Mouse (Mus musculus) megakaryocyte, adult 5-6 weeks (primary cell): ENCODE data around the gene Arhgef3. TPM values are rescaled to one million over a fixed set of nuclear protein-coding genes. Genes with fewer than 3 reads are reported as not detected.
"Not testable (repeated sequence)": the region's sequence is repeated elsewhere in the genome, so short reads cannot be mapped to it uniquely, and the experiment has no call there.

Experiments used
- ATAC-seq: 2 replicates; pipeline ENCODE4 v1.8.0; 2016; ENCODE audit warnings: mild to moderate bottlenecking, inconsistent platforms; ENCODE audit not compliant: poor library complexity, severe bottlenecking
- total RNA-seq, 2 experiments: library from RNA; stranded (forward) in 1 of 2; stranded (reverse) in 1 of 2; fragments of 153-499, 151-499 nt in 1 of 2; fragments of 221-1000, 200-1000 nt in 1 of 2; gene quantifications; 2 replicates each; pipeline versions ENCODE4 v1.2.3 to v1.2.4; 2015 to 2017

The Arhgef3 gene
- total RNA-seq, 2 experiments from 2014 or later: 40.5 to 58.8 TPM

DNA sequence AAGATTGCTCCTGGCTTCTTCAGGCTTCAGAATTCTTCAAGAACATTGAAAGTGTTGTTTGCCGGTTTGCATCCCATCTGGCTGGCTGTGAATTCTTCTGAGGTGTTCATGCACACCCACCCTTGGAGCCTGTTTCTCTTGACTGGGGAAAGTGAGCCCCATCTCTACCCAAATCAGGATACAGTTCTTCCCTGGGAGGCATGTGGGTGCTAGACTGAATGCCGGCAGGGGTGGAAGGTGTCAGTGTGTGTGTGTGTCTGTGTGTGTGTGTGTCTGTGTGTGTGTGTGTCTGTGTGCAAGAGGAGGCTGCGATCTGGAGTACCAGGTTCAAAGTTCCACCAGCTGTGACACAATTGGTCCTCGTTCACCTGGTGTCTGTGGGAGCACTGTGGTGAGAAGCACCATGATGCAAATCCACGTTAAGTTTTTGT is 114.3 kb downstream of the Arhgef3 start:
- ATAC-seq: 0 out of 2 replicates have a peak, but pooled peaks have one; percentile 9

DNA sequence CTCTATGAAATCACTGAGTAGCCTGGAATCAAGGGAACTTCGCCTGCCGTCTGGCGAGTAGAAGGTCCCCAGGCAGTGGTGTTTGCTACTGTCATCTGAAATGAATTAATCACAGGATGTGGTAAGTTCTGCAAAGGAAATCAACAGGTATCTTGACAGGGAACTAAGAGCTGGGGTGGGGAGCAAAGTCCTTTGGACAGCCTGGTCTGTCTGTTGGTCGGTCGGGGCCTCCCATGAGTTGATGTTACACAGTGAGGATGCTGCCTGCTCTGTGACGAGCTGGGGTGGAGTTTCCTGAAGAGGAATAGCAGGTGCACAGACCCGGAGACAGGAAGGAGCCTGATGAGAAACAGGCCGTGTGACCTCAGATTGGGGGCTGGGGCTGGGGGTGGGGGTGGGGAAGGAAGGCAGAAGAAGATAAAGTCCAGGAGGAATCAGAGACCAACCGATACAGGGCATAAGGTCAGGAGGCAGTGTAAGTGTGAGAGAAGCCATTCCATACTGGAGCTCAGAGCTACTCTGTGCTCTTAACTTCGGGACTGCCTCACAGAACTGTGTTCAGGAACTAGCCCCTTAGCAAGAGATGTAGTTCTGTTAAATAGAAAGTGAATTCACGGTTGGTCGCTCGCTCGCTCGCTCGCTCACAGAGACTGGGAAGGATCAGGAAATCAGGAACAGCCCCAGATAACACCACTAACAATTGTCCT is 114.9 kb downstream of the Arhgef3 start:
- ATAC-seq: peak; percentile 58

DNA sequence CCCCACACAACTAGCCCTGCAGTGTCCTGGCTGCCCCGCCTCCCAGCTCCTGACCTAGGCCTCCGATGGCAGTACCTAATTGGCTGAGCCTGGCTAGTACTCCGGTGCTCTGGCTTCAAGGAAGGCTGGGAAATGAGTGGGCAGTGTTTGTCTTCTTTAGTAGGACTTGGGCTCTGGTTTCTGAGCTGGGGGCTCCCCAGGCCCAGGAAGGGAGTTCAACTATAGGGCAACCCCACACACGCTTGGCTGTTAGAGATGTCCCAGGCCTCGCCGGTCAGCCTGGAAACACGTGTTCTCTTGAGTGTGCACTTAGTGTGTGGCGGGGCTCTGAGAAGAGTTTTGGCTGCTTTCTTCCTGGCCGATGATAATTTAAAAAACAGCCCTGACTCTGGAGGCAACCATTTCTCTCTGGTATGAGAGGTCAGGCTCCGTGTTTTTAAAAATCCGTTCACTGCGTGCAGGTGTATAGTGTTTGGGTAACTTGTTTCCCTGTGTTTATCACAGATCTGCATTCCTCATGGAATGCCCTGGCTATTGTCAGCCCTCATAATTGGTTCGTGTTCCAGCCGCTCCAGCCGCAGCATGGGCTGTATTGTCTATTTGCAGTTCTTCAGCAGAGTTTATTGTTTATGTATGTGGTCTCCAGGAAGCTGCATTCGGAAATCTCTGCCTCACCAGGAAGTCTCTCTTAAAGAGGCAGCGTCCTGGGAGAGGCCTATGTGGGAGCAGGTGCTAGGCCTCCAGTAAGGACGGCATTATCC is 115.7 kb downstream of the Arhgef3 start:
- no peak for ATAC-seq

DNA sequence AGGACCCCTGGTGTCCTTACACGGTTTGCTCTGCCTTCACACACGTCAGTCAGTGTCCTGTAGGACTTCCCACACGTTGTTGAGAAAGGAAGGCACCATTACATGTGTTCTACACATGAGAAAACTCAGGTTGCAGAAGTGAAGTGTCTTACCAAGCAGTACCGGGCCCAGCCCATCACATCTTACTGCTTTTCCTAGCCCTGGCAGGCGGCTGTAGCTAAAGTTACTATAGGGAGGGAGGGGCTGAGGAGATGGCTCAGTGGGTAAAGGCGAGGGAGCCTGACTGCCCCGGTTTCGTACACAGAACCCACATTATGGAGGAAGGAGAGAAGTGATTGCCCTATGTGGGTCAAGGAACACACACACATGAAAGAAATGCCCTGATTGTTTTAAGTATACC is 116.8 kb downstream of the Arhgef3 start:
- no peak for ATAC-seq

DNA sequence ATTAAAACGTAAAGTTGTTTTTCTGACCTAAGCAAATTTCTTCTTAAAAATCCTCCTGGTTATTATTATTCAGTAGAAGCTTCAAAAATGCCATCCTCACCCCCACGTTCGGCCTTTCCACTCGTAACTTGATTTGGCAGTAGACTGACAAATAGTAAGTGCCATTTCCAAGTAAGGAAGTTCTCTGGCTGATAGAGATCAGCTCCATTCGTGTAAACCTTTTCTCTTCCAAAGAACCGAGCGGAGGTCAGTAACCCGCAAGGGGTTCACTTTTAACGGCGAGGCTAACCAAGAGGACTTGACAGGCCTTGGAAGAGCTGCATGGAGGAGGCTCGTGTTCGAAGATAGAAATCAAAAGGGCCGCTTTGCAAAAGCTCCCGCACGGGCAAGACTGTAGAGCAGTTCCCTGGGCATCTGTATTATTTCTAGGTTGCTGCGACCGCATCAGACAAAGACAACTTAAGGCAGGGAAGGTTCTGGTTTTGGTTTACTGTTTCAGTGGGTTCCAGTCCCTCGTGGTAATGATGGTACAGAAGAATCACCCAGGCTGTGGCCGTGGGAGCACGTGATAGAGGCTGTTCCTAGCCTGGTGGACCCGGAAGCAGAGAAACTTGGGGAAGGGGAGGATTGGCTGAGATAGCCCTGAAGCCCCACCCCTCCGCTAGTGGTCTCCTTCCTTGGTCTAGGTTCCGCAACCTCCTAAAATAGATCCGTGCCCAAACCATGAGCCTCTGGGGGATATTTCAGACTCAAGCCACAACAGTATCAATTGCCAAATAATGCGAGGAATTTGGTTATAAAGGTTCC is 117.5 kb downstream of the Arhgef3 start:
- ATAC-seq: no peak

DNA sequence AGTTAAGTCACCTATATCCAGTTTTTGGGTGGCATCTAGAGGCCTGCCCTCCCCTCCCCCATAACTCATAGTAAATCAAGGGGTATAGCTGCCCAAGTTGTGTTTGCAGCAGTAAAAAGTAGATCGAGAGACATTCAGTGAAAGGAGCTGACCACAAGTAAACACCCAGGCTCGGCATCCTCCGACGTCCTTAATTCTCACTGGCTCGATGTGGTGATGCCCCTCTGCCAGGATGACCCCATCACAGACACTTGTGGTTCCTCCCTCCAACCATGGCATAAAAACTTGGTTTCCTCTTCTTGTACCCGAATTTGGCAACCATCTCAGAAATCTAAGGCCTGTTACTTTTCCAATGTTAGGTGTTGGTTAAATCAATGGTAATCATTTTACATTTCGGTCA is 118.4 kb downstream of the Arhgef3 start:
- no peak for ATAC-seq

DNA sequence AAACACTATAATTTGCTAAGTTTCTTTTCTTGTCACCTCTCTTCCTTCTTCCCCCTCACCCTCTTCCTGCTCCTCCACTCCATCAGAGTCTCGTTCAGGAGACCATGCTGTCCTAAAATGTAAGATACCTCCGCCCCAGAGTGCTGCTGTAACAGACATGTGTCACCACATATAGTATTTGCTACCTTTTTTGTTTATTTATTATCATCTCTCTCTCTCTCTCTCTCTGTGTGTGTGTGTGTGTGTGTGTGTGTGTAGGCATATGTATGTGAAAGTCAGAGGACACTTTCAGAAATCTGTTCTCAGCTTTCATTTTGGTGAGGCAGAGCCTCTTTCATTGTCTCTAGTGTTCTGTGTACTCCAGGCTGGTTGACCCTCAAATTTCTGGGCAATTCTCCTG is 119.0 kb downstream of the Arhgef3 start:
- ATAC-seq: no peak

DNA sequence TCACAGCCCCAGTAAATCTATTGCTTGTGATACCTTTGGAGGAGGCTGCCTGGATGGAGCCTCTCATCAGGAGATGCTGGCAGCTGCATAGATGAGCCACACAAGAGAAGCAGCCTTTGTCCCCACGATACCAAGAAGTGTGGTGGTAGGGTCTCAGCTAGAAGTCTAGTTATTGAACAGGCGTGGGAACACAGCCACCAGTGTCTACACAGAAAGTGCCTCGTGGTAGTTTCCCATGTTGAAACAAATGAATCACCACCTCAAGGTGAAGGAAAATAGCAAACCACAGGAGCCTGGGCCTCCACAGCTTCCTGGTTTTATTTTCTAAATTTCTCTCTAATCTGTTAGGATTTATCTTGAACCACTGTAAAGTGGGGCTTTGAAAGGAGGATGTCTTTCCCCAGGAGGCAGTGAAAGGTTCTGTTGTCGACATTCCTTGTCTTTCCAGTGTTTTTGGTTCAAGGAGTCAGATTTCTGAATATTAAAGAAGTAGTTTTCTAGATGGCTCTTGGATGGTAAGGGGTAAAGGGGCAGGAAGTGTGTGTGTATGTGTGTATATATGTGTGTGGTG is 119.7 kb downstream of the Arhgef3 start:
- no peak for ATAC-seq

DNA sequence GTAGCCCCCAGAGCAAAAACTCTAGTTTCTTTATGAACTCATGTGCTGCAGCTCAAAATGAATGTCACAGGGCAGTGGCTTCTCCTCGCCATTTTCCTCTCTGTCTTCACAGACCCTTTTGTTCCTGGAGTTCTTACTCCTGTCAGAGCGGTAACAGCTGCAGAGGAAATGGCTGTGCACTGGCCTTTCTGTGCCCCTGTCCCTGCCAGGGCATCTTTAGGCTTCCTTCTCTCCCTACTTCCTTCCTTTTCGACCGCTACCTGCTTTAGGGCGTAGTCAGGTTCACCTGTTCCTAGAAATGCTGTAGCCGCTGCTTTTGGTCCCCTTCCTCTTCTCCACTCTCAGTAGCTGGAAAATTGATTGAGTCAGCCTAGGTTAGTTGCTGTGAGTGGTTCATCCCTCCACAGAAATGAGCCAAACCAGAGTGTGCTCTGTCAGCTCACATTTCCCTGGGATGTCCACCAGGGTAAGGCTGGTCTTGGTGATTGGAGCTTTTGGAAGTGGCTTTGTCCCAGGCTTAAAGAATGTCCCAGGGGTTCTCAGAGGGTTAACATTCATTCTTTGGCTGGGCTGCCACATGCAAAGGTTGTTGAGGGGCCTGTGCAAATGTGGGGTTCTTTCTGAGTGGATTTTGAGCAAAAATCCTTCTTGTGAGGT is 121.3 kb downstream of the Arhgef3 start:
- no peak for ATAC-seq

DNA sequence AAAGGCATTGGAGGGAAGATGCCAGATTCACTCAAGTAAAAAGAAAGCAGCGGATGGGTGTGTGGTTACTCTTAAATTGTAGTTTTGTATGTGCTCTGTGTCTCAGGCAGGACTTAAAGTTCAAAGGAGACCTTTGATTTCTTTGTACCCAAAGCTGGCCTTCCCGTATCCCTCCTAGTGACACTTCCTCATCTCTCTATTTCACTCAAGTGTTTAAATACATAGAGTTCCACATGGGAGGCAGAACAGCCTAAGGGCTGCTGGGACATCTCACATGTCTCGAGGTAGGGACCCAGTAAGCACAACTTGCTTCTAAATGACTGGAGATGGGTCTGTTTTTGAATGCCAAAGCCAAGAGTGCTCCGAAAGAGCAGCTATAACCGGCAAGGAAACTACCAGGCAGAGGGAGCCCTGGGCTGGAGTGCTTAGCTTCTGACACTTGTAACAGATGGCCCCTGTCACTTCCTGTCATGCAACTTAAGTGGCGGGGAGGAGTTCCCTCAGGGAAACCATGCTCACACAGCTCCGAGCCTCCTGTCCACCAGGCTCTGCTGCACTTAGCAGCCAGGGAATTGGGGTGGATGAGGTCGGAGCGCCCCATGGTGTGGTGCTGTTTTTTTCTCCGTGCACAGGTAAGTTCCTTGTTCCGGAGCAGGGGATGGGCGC is 123.0 kb downstream of the Arhgef3 start:
- ATAC-seq: peak; percentile 92

DNA sequence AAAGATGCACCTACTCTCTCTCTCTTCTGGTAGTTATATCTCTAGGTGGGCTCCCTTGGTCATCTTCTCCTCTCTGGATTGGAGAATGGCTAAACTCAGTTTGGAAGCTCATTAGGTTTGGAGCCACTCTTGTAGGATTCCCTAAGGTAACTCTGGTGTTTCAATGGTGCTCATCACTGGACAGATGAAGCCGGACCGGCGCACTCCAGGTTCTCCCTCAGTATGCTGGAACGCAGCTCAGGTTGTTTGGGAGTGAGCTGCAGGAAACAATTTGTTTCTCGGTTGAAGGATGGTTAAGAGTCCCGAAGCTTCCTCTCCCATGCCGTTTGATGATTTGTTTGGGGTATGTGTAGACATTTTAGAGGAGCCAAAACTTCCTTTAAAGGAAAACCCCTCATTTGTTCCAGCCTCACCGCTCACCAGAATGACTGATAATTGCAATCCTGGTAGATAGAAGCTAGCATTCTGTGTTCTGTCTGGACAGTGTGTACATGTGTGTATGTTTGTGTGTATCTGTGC is 124.0 kb downstream of the Arhgef3 start:
- no peak for ATAC-seq

DNA sequence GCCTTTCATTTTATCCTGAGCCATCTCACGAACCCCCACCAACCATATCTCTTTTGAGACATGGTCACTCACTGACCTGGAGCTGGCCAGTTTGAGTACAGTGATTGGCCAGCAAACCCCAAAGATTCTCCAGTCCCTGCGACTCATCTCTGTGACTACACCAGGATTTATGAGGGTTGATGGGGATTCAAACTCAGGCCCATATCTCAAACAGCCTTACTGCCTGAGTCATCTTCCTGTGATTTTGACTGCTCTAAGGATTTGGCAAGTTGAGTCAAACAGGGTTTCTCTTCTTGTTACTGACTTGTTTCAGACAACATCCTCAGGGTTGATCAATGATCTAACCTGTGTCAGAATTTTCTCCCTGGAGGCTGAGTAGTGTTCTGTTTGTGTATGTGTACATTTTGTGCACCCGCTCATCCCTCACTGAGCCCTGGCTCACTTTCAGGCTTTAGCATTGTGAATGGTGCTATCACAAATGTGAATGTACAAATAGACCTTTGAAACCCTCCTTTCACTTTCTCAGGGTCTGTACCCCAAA is 124.9 kb downstream of the Arhgef3 start:
- ATAC-seq: no peak

DNA sequence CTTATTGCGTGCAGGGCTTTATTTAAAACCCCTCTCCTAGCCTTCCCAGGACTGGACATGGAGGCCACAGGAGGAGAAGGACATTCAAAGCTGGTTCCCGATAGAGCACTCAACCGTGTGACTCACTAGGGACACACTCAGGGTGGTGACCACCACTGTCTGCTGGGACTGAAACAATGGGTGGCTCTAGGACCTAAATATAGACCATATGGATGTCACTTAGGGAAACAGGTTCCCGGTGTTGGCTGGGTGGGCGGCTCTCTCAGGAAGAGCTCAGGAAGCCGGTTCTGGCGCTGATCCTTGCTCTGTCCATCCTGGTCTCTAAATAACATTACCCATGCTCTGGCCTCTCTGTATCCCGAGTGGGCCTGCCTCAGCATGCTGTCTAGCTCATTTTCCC is 127.6 kb downstream of the Arhgef3 start:
- ATAC-seq: no peak

DNA sequence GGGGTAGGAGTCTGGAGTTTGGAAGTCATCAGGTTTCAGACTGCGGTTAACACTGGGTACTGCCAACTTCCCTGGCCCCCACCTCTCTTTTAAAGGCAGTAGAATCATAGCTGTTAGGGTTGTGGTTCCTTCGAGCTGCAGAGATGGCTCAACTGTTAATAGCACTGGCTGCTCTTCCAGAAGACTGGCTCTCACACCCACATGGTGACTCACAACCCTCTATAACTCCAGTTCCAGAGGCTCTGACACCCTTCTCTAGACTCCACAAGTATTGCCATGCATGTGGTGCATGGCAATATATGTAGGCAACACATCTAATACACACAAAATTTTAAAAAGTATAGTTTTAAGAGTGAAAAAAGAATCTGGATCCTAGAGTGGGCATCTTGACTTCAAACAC is 128.1 kb downstream of the Arhgef3 start:
- no peak for ATAC-seq

DNA sequence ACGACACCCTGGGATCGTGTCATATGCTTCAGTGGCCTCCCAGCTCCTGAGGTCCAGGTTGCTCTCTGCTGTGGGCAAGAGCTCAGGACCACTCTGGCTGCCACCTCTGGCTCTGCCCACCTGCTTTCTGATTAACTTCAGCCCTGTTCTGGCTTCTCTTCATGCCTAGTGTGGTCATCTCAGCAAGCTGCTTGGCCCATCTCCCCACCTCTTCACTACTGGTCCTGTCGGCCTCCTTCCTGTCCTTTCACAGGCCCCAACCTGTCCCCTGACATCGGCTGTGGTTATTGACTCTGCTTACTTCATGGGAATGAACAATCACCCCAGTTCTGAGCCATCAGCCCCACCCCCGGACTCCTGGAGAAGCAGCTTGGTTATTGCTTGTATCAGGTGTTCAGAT is 128.9 kb downstream of the Arhgef3 start:
- no peak for ATAC-seq

DNA sequence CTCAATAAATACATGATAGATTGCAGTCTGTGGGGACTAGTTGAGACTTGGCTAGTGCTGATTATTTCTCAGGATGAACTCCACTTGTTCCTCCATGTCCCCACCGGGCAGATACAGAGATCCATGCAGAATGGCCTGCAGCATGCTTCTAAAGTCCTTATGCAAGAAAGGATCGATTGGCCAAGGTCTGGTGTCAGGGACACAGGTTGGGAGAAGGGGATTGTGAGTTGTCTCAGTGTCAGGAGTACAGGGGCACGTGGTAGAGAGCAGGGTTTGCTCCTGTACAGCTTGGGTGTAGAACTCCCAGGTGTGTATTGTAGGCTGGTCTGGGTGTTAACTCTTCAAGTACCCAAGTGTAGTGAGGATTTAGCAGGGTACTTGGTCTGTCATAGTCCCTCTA is 130.2 kb downstream of the Arhgef3 start:
- no peak for ATAC-seq

DNA sequence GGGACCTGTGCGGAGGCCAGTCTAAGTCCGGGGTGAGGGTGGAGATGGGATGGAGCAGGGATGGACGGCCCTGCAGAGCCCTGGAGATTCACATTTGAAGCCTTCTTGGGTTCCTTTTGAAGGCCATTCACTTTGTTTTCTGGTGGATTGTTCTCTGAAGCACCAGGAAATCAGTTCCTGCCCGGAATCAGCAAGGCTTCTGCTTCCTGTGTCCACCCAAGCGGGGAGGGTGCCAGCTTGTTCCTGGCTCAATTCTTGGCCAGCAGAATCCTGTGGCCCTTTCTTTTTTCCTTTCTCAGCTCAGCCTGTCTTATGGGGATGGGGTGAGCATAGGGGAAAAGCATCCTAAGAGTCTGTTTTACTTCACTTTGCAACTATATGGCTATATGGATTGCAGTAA is 131.7 kb downstream of the Arhgef3 start:
- ATAC-seq: no peak

DNA sequence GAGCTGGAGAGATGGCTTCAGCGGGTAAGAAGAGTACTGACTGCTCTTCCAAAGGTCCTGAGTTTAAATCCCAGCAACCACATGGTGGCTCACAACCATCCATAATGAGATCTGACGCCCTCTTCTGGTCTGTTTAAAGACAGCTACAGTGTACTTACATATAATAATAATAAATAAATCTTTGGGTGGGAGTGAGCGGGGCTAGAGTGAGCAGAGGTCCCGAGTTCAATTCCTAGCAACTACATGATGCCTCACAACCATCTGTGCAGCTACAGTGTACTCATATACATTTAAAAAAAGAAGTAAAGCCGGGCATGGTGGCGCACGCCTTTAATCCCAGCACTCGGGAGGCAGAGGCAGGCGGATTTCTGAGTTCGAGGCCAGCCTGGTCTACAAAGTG is 132.2 kb downstream of the Arhgef3 start:
- not testable (repeated sequence) for ATAC-seq

DNA sequence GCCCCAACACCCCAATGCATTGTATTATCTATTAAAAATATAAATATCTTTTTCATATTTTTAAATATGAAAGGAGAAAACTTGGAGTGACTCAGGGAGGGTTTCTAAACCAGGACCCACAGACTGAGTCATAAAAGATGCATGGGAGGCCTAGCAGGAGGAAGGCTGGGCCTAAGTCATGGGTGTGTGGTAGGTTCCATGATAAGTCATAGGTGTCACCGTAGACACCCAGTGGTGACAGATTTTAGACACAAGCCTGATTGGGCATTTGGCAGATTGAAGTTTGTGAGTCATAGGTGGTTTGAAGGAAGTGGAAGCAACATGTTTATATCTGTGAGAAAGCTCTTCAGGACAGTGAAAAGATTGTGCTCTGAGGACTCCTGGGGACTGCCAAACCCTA is 134.4 kb downstream of the Arhgef3 start:
- ATAC-seq: peak; percentile 56
